Mouse (Mus musculus): ENCODE data around the gene Gm9821. TPM values are rescaled to one million over a fixed set of nuclear protein-coding genes. Genes with fewer than 3 reads are reported as not detected.

Gm9821 gene
- polyA plus RNA-seq, 1 experiment from 2014 or later = 0.89 TPM

DNA sequence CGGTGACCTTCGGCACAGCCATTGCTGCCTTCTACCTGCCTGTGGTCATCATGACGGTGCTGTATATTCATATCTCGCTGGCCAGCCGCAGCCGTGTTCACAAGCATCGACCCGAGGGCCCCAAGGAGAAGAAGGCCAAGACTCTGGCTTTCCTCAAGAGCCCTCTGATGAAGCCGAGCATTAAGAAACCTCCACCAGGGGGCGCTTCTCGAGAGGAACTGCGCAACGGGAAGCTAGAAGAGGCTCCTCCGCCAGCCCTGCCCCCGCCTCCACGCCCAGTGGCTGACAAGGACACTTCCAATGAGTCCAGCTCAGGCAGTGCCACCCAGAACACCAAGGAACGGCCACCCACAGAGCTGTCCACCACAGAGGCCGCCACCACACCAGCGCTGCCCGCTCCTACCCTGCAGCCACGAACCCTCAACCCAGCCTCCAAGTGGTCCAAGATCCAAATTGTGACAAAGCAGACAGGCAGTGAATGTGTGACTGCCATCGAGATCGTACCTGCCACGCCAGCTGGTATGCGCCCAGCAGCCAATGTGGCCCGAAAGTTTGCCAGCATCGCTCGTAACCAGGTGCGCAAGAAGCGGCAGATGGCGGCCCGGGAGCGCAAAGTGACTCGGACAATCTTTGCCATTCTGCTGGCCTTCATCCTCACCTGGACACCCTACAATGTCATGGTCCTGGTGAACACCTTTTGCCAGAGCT, 17.5 kb upstream of the Gm9821 start:
- Histone ChIP-seq H3K9me3 (replicated peaks) (no peaks in the 10 kb centered on the region), H3K27me3 (peaks cover 91% of the 10 kb centered on the region), H3K9ac (no peak overlapping the region), H3K4me3 (replicated peaks) (no peak overlapping the region), H3K4me2 (peak overlapping the region; percentile 39), H3K27ac (replicated peaks) (no peak overlapping the region), H3K36me3 (replicated peaks) (peaks cover 4% of the 10 kb centered on the region), H3K4me1 (replicated peaks) (peaks cover 51% of the 10 kb centered on the region)
- no peak for ATAC-seq (ENCODE audit: insufficient read depth)
- WGBS (ENCODE audit: insufficient replicate concordance) = 38% methylated on average over 34 of the region's 34 CpGs

DNA sequence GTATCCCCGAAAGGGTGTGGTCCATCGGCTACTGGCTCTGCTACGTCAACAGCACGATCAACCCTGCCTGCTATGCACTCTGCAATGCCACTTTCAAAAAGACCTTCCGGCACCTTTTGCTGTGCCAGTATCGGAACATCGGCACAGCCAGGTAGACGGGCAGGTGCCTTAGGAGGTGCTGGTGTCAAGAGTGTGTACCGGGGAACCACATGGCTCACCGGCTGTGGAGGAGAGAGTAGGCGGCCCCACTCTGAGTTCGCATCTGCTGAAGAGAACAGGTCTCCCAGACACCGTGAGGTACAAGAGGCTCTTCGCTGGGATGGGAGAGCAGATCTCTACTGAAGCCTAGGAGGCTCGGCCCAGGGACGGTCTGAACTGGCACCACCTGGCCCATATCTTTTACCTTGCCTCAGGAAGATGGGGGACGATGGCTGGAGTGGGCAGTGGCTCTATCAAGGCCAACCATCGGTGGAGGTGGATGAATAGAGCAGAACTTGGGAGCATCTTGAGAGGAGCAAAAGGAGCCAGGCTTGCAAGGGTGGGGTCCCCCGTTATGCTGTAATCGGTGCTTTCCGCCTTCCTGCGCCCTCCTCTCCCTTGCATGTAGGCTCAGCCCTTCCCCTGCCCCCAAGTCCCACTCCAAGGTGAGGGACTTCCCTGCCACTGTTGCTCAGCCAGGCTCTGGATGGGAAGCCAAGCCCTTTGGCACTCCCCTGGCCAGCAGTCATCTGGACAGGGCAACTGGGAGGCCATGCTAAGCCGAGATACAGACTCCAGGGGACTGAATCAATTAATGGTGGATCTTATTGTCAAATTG, 16.8 kb upstream of the Gm9821 start:
- no peak overlapping the region for H3K4me3 ChIP-seq (replicated peaks)
- peaks cover 84% of the 10 kb centered on the region for H3K27me3 ChIP-seq

DNA sequence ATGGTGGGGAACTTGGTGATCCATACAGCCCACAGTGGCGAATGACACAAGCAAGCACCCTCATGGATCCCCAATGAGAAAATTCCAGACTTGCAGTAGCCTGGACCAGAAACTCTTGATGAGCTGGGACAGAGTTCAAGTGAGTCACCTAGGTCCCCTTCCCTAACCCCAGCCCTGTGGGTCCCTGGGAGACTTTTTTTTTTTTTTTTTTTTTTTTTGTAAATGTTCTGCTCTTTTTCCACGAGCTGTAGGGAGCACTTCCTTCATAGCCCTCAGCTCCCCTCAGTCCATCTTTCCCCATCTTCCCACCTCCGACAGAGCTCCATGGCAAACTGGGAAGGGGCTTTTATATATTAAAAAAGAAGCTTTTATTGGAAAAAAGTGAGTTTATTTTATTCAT, 16.0 kb upstream of the Gm9821 start:
- H3K9ac ChIP-seq = no peak overlapping the region
- 57% methylated on average over 3 of the region's 3 CpGs for WGBS (ENCODE audit: insufficient replicate concordance)
- H3K27ac ChIP-seq (replicated peaks) = no peak overlapping the region
- no peaks in the 10 kb centered on the region for H3K9me3 ChIP-seq (replicated peaks)
- no peak overlapping the region for H3K4me2 ChIP-seq
- peaks cover 54% of the 10 kb centered on the region for H3K4me1 ChIP-seq (replicated peaks)
- peaks cover 76% of the 10 kb centered on the region for H3K27me3 ChIP-seq
- peaks cover 19% of the 10 kb centered on the region for H3K36me3 ChIP-seq (replicated peaks)
- no peak for ATAC-seq (ENCODE audit: insufficient read depth)
- no peak overlapping the region for H3K4me3 ChIP-seq (replicated peaks)

More for the DNA sequence above, 16.8 kb upstream of the Gm9821 start:
- Histone ChIP-seq H3K9me3 (replicated peaks) (no peaks in the 10 kb centered on the region), H3K36me3 (replicated peaks) (peaks cover 12% of the 10 kb centered on the region), H3K27ac (replicated peaks) (no peak overlapping the region), H3K4me2 (no peak overlapping the region), H3K9ac (no peak overlapping the region), H3K4me1 (replicated peaks) (peaks cover 51% of the 10 kb centered on the region)
- 69% methylated on average over 23 of the region's 23 CpGs for WGBS (ENCODE audit: insufficient replicate concordance)
- ATAC-seq (ENCODE audit: insufficient read depth) = no peak

DNA sequence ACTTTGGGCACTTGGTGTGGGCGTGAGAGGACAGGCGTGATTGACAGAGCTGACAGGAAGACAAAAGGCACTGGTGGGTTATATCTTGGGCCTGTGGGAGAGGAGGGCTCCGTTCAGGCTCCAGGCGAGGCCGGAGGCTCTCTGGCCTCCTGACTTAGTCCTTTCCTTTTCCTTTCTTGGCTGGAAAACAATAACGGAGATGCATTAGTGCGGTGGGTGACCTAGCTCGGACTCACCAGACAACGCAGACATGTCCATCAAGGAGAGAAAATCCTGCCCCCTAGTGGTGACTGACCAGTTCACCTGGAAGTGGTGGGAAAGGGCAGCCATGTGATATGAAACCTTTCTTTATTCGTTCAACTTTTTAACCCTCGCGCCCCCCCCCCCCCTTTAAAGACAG, 15.6 kb upstream of the Gm9821 start:
- no peak overlapping the region for H3K4me3 ChIP-seq (replicated peaks)
- H3K4me1 ChIP-seq (replicated peaks) = peaks cover 58% of the 10 kb centered on the region
- WGBS (ENCODE audit: insufficient replicate concordance) = 13% methylated on average over 12 of the region's 12 CpGs
- H3K27ac ChIP-seq (replicated peaks) = no peak overlapping the region
- H3K4me2 ChIP-seq = peak overlapping the region; percentile 66
- no peaks in the 10 kb centered on the region for H3K9me3 ChIP-seq (replicated peaks)
- peaks cover 24% of the 10 kb centered on the region for H3K36me3 ChIP-seq (replicated peaks)
- no peak overlapping the region for H3K9ac ChIP-seq
- no peak for ATAC-seq (ENCODE audit: insufficient read depth)
- peaks cover 72% of the 10 kb centered on the region for H3K27me3 ChIP-seq

DNA sequence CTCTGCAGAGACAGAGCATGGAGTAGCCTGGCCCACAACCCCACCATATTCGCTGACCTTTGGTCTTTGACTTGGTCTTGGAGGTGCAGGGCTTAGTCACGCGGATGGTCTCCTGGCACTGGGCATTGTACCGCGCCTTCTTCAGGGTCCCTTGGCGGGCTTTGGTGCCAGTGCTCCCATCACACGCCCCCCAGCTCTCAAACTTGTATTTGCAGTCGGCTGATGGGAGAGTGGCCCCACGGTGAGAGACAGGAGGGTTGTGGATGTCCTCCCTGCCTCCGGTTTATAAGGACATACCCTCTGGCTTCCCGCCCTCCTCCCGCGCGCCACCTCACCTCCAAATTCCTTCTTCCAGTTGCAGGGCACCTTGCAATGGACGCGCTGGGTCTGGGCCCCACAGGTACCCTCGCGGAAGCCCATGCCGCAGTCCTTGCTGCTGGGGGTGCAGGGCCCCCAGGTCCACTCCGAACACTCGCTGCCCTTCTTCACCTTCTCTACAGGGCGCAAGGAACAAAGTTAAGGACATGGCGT, 14.7 kb upstream of the Gm9821 start:
- 26% methylated on average over 23 of the region's 23 CpGs for WGBS (ENCODE audit: insufficient replicate concordance)
- peaks cover 32% of the 10 kb centered on the region for H3K36me3 ChIP-seq (replicated peaks)
- peaks cover 58% of the 10 kb centered on the region for H3K4me1 ChIP-seq (replicated peaks)
- H3K4me2 ChIP-seq = peak overlapping the region; percentile 66
- H3K4me3 ChIP-seq (replicated peaks) = peak overlapping the region; percentile 39
- H3K27me3 ChIP-seq = peaks cover 63% of the 10 kb centered on the region
- H3K9ac ChIP-seq = no peak overlapping the region
- H3K27ac ChIP-seq (replicated peaks) = no peak overlapping the region
- H3K9me3 ChIP-seq (replicated peaks) = no peaks in the 10 kb centered on the region
- no peak for ATAC-seq (ENCODE audit: insufficient read depth)

DNA sequence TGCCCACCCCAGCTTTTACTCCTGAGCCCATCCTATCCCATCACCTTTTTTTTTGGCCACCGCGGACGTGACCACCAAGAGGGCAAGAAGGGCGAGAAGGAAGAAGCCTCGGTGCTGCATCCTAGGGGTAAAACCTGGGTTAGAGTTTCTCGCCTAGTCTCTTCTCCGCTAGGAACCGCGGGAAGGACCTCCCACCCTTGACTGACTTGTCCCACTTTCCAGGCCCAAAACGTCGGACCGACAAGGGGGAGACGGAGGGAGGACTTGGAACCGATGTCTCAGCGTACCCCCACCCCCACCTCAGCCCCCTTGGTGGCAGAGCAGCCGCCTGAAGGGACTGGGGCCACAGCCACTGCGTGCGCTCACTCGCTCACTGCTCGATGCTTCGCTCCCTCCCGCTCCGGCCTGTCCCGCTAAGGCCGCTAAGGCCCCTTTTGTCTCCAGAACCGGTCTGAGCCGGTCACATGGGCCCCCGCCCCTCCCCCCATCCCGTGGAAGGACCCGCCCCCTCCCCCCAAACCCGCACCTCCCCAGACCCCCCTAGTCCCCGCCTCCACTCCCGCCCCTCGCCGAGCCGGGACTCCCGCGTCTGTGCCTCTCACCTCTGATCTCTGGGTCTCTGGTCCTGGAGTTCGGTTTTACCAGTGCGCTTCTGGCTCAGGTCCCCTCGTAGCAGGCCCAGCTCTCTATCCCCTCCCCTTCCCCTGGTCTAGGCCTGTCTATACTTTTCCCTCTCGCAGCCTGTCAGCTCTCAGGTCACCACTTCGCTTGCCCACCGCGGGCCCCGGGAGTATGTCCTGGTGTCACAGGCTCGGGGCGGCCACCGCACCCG, 14.0 kb upstream of the Gm9821 start:
- no peaks in the 10 kb centered on the region for H3K9me3 ChIP-seq (replicated peaks)
- no peak for ATAC-seq (ENCODE audit: insufficient read depth)
- H3K27ac ChIP-seq (replicated peaks) = no peak overlapping the region
- no peak overlapping the region; the same call in 1 of the 2 replicates for H3K9ac ChIP-seq
- peak overlapping the region; percentile 39 for H3K4me3 ChIP-seq (replicated peaks)
- peaks cover 56% of the 10 kb centered on the region for H3K27me3 ChIP-seq
- WGBS (ENCODE audit: insufficient replicate concordance) = 5% methylated on average over 50 of the region's 50 CpGs
- peaks cover 58% of the 10 kb centered on the region for H3K4me1 ChIP-seq (replicated peaks)
- H3K36me3 ChIP-seq (replicated peaks) = peaks cover 40% of the 10 kb centered on the region
- H3K4me2 ChIP-seq = peak overlapping the region; percentile 66

DNA sequence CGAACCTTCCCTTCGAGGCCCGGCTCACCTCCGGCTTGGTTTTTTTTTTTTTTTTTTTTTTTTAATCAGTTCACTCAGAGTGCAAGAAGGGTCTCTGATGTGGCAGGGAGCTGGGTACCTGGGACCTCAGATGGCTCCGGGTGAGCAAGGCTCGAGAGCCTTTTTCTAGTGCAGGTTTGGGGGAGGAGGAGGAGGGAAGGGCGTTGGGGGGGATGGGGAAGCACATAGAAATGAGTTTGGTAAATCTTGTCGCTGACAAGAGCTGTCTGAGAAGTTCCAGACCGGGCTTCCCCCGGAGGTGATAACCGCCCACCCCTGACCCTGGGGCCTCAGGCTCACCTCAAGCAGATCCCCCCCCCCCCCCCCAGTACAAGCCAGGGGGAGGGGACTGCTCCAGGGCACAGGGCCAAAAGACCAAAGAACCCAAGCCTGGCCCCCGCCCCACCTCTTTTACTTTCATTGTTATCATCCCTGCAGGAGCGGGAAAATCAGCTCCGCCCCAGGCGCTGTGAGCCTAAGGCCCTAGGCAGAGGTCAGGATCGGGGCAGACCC, 13.3 kb upstream of the Gm9821 start, which contains the start of gene Mdk:
Gene Mdk (minus strand): TSS at position 138 of the 552 bp plus-strand sequence.
- peak within 1 kb of the TSS; percentile 66 for H3K4me2 ChIP-seq
- peak within 1 kb of the TSS; percentile 39 for H3K4me3 ChIP-seq (replicated peaks)
- no peaks in the 10 kb centered on the region for H3K9me3 ChIP-seq (replicated peaks)
- ATAC-seq (ENCODE audit: insufficient read depth) = peak; percentile 22; the same call in 1 of the 2 replicates
- H3K27ac ChIP-seq (replicated peaks) = no peak within 1 kb of the TSS
- peaks cover 56% of the 10 kb centered on the region for H3K4me1 ChIP-seq (replicated peaks)
- 5% methylated on average over 16 of the region's 16 CpGs for WGBS (ENCODE audit: insufficient replicate concordance)
- peaks cover 47% of the 10 kb centered on the region for H3K36me3 ChIP-seq (replicated peaks)
- H3K27me3 ChIP-seq = peaks cover 49% of the 10 kb centered on the region
- H3K9ac ChIP-seq = no peak within 1 kb of the TSS; the same call in 1 of the 2 replicates

DNA sequence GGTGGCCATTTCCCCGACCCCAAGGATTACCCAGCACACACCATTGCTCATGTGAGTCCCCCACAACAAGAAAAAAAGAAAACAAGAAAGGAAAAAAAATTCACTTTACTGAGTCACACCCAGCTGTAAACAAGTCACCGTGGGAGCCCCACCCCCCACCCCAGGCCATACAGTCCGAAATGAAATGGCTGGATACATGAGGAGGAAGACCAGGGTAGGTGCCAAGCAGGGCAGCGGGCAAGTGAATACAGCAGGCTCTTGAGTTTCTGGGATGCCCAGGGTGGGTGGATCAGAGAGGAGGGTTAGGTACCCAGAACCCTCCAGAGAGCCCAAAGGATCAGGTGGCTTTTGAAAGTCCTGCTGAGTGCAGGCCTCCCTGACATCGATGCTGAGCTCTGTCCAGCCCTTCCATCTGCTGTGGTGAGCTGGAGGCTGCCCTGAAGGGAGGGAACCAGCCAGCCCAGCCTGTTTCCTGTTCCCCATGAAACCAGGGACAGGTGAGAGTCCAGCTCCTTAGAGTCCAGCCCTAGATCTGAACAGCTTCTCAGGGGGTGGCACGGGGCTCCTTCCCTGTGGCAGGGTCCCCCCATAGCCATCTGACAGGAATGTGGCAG, 12.7 kb upstream of the Gm9821 start:
- Histone ChIP-seq H3K4me2 (peak overlapping the region; percentile 66), H3K4me1 (replicated peaks) (peaks cover 50% of the 10 kb centered on the region), H3K27ac (replicated peaks) (no peak overlapping the region), H3K27me3 (peaks cover 45% of the 10 kb centered on the region), H3K36me3 (replicated peaks) (peaks cover 53% of the 10 kb centered on the region), H3K4me3 (replicated peaks) (peak overlapping the region; percentile 39; the same call in 1 of the 2 replicates), H3K9me3 (replicated peaks) (no peaks in the 10 kb centered on the region), H3K9ac (no peak overlapping the region)
- no peak for ATAC-seq (ENCODE audit: insufficient read depth)
- 21% methylated on average over 6 of the region's 6 CpGs for WGBS (ENCODE audit: insufficient replicate concordance)

DNA sequence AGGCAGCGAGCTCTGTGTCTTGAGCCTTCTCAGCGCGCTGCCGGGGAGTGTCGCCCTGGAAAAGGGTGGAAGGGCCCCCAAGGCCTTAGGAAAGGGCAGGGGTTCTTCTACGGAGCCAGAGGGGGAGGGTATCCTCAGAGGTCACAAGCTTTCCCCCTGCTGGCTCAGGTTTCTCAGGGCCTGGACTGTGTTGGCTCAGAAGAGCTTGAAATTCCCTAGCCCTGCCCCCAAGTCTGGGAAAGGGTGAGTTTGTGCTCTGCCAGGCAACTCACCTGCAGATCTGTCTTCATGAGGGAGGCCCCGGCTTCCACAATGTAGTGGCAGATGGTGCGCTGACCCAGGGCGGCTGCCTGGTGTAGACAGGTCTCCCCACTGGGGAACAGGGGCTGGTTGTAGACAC, 12.0 kb upstream of the Gm9821 start:
- Histone ChIP-seq H3K4me3 (replicated peaks) (no peak overlapping the region), H3K9me3 (replicated peaks) (no peaks in the 10 kb centered on the region), H3K36me3 (replicated peaks) (peaks cover 59% of the 10 kb centered on the region), H3K27ac (replicated peaks) (no peak overlapping the region), H3K9ac (no peak overlapping the region), H3K27me3 (peaks cover 39% of the 10 kb centered on the region), H3K4me1 (replicated peaks) (peaks cover 47% of the 10 kb centered on the region), H3K4me2 (no peak overlapping the region)
- WGBS (ENCODE audit: insufficient replicate concordance) = 70% methylated on average over 9 of the region's 9 CpGs
- no peak for ATAC-seq (ENCODE audit: insufficient read depth)

DNA sequence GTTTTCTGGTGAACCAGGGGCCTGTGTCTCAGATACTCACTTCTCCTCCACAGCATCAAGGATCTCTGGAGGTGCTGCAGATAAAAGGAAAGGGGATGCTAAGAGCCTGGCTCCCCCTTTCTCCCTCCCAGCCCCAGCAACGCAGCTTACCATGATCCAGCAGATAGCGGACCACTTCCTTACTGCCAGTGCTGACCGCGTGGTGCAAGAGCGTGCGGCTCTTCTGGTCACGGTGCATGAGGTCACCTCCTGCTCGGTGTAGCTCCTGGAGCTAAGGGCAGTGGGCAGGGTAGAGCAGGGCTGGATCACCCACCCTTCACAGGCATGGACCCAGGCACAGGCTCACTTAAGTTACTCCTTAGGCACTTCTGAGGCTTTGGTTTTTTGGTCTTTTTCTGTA, 11.5 kb upstream of the Gm9821 start:
- Histone ChIP-seq H3K9ac (no peak overlapping the region), H3K36me3 (replicated peaks) (peaks cover 64% of the 10 kb centered on the region), H3K4me3 (replicated peaks) (no peak overlapping the region), H3K4me1 (replicated peaks) (peaks cover 47% of the 10 kb centered on the region), H3K9me3 (replicated peaks) (no peaks in the 10 kb centered on the region), H3K4me2 (no peak overlapping the region), H3K27ac (replicated peaks) (no peak overlapping the region), H3K27me3 (peaks cover 33% of the 10 kb centered on the region)
- ATAC-seq (ENCODE audit: insufficient read depth) = no peak
- WGBS (ENCODE audit: insufficient replicate concordance) = 36% methylated on average over 8 of the region's 8 CpGs

All from liver, embryonic 15.5 days (tissue).